Mouse (Mus musculus) bone marrow, adult 2 months (tissue): ENCODE results near the gene Vps37b.

ENCODE experiments used
- CTCF ChIP-seq: fragments of 200-500 bp; IDR thresholded peaks from 2 replicates; pipeline ENCODE4 v1.5.1; 2011; ENCODE audit warnings: low read length, control low read depth; ENCODE audit not compliant: control insufficient read depth, insufficient read depth
- POLR2A ChIP-seq: fragments of 200-500 bp; IDR thresholded peaks from 2 replicates; pipeline ENCODE4 v1.6.1; 2011; ENCODE audit warnings: low read depth, mild to moderate bottlenecking, control low read depth, low read length, borderline replicate concordance; ENCODE audit not compliant: control insufficient read depth

DNA sequence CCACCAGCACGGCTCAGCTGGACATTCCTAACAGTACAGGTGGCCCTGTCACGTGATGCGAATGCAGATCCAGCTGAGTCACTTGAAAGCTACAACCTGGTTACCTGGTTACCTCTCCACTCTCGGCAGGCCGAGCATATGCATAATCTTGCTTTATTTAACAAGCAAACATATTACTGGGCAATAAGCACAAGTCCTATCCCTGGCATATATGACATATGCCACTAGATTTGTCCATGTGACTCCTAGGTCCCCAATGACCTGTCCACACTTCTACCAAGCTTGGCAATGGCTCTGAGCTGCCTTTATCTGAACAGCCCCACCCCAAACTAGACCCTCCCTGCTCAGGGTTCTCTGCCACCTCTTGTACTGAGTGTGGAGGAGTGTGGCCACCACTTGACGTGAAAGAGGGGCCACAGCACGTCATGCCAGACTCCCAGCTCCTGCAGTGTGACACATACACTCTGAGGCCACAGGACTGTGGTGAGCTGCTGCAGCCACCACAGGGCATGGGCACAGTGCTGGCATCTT lies 15.7 kb downstream of the Vps37b start:
- TF ChIP-seq CTCF: no peak
- no peak for TF ChIP-seq POLR2A
